Mouse (Mus musculus) MEL (cell line): ENCODE results near the gene Crb3. TPM values are rescaled to one million over a fixed set of nuclear protein-coding genes. Genes with fewer than 3 reads are reported as not detected.
A peak's percentile ranks its signal among the peaks of the same experiment; 100 is the strongest.

Experiments
- DNase-seq: peaks from one replicate; pipeline ENCODE4 v3.0.0; 2011; ENCODE audit warnings: low read depth, low spot score
- H3K27ac ChIP-seq: 2 replicates; pipeline ENCODE4 v1.5.1; 2012; ENCODE audit warnings: low read depth, mild to moderate bottlenecking, control low read depth, low read length, moderate library complexity; ENCODE audit not compliant: control insufficient read depth
- H3K27me3 ChIP-seq, 2 experiments: fragments of 150-350 bp in 1 of 2; sonication (generic) in 1 of 2; 2 replicates each; pipeline ENCODE4 v1.6.1; 2012; ENCODE audit warnings: low read length in 2 of 2, mild to moderate bottlenecking in 2 of 2, improper control_type of control experiment in 1 of 2, moderate library complexity in 1 of 2; ENCODE audit not compliant: insufficient read depth in 2 of 2, control insufficient read depth in 1 of 2
- H3K36me3 ChIP-seq, 2 experiments: 2 replicates each; pipeline ENCODE4 v1.6.1; 2012 to 2014; ENCODE audit warnings: low read length in 2 of 2, improper control_type of control experiment in 1 of 2, inconsistent platforms in 1 of 2, mild to moderate bottlenecking in 1 of 2; ENCODE audit not compliant: insufficient read depth in 2 of 2, control insufficient read depth in 1 of 2
- H3K4me1 ChIP-seq, 2 experiments: fragments of 150-350 bp in 1 of 2; sonication (generic) in 1 of 2; 2 replicates each; pipeline ENCODE4 v1.6.1; 2012; ENCODE audit warnings: low read length in 2 of 2, improper control_type of control experiment in 1 of 2, mild to moderate bottlenecking in 1 of 2; ENCODE audit not compliant: insufficient read depth in 2 of 2, control insufficient read depth in 1 of 2
- H3K4me3 ChIP-seq, 2 experiments: fragments of 150-350 bp in 1 of 2; sonication (generic) in 1 of 2; 2 replicates each; pipeline ENCODE4 v1.5.1; 2012; ENCODE audit warnings: low read depth in 2 of 2, low read length in 2 of 2, mild to moderate bottlenecking in 2 of 2, moderate library complexity in 2 of 2, control low read depth in 1 of 2, improper control_type of control experiment in 1 of 2; ENCODE audit not compliant: control insufficient read depth in 1 of 2, insufficient read depth in 1 of 2
- H3K79me2 ChIP-seq: 2 replicates; pipeline ENCODE4 v1.6.1; 2012; ENCODE audit warnings: mild to moderate bottlenecking, low read length, moderate library complexity; ENCODE audit not compliant: control insufficient read depth, poor library complexity, insufficient read depth
- H3K9ac ChIP-seq: 2 replicates; pipeline ENCODE4 v1.6.1; 2012; ENCODE audit warnings: low read depth, mild to moderate bottlenecking, control low read depth, low read length, moderate library complexity; ENCODE audit not compliant: control insufficient read depth, poor library complexity, severe bottlenecking
- H3K9me3 ChIP-seq: fragments of 150-350 bp; sonication (generic); replicated peaks from 2 replicates; pipeline ENCODE4 v1.6.1; 2012; ENCODE audit warnings: mild to moderate bottlenecking, low read length, improper control_type of control experiment, moderate library complexity; ENCODE audit not compliant: insufficient read depth
- BHLHE40 ChIP-seq: IDR thresholded peaks from 2 replicates; pipeline ENCODE4 v1.6.1; 2012; ENCODE audit warnings: low read depth, mild to moderate bottlenecking, inconsistent platforms, low read length, improper control_type of control experiment, borderline replicate concordance
- CHD1 ChIP-seq: IDR thresholded peaks from 2 replicates; pipeline ENCODE4 v1.6.1; 2012; ENCODE audit warnings: low read depth, mild to moderate bottlenecking, inconsistent platforms, low read length, improper control_type of control experiment
- CHD2 ChIP-seq: IDR thresholded peaks from 2 replicates; pipeline ENCODE4 v1.6.1; 2011; ENCODE audit warnings: low read length, improper control_type of control experiment
- CTCF ChIP-seq, 3 experiments: IDR thresholded peaks in 2 of 3; conservative IDR thresholded peaks in 1 of 3; 2 replicates each; pipeline ENCODE4 v1.5.1; 2011 to 2012; ENCODE audit warnings: low read length in 3 of 3, low read depth in 2 of 3, mild to moderate bottlenecking in 2 of 3, improper control_type of control experiment in 1 of 3, inconsistent platforms in 1 of 3, mixed read lengths in 1 of 3, moderate library complexity in 1 of 3; ENCODE audit not compliant: control insufficient read depth in 1 of 3, insufficient read depth in 1 of 3, poor library complexity in 1 of 3, severe bottlenecking in 1 of 3
- E2F4 ChIP-seq: IDR thresholded peaks from 2 replicates; pipeline ENCODE4 v1.6.1; 2011; ENCODE audit warnings: low read depth, low read length, improper control_type of control experiment, borderline replicate concordance
- JUND ChIP-seq: IDR thresholded peaks from 2 replicates; pipeline ENCODE4 v1.6.1; 2011; ENCODE audit warnings: low read depth, mild to moderate bottlenecking, improper control_type of control experiment, low read length
- MAFK ChIP-seq: IDR thresholded peaks from 2 replicates; pipeline ENCODE4 v1.6.1; 2011; ENCODE audit warnings: low read depth, mild to moderate bottlenecking, low read length, improper control_type of control experiment, borderline replicate concordance
- MEF2A ChIP-seq: IDR thresholded peaks from 2 replicates; pipeline ENCODE4 v1.6.1; 2014; ENCODE audit warnings: low read depth, mild to moderate bottlenecking, inconsistent platforms, low read length, improper control_type of control experiment; ENCODE audit not compliant: poor library complexity, insufficient replicate concordance, severe bottlenecking; ENCODE audit errors: extremely low read depth
- MYB ChIP-seq: IDR thresholded peaks from 2 replicates; pipeline ENCODE4 v1.6.1; 2011; ENCODE audit warnings: mild to moderate bottlenecking, low read depth, low read length, improper control_type of control experiment
- MYC ChIP-seq: IDR thresholded peaks from 2 replicates; pipeline ENCODE4 v1.6.1; 2011; ENCODE audit warnings: low read depth, mild to moderate bottlenecking, low read length, improper control_type of control experiment, moderate library complexity
- POLR2A ChIP-seq, 2 experiments: IDR thresholded peaks; 2 replicates each; pipeline ENCODE4 v1.6.1; 2011 to 2012; ENCODE audit warnings: low read length in 2 of 2, mild to moderate bottlenecking in 2 of 2, control low read depth in 1 of 2, improper control_type of control experiment in 1 of 2, low read depth in 1 of 2, moderate library complexity in 1 of 2; ENCODE audit not compliant: control insufficient read depth in 1 of 2, insufficient read depth in 1 of 2, poor library complexity in 1 of 2
- RCOR1 ChIP-seq: IDR thresholded peaks from 2 replicates; pipeline ENCODE4 v1.6.1; 2012; ENCODE audit warnings: low read depth, mild to moderate bottlenecking, inconsistent platforms, low read length, improper control_type of control experiment
- SIN3A ChIP-seq: IDR thresholded peaks from 2 replicates; pipeline ENCODE4 v1.6.1; 2012; ENCODE audit warnings: low read length, improper control_type of control experiment, inconsistent platforms
- TBP ChIP-seq: IDR thresholded peaks from 2 replicates; pipeline ENCODE4 v1.8.0; 2011; ENCODE audit warnings: low read depth, low read length, improper control_type of control experiment
- TCF12 ChIP-seq: IDR thresholded peaks from 2 replicates; pipeline ENCODE4 v1.6.1; 2014; ENCODE audit warnings: low read depth, mild to moderate bottlenecking, inconsistent platforms, low read length, improper control_type of control experiment, moderate library complexity
- UBTF ChIP-seq: IDR thresholded peaks from 2 replicates; pipeline ENCODE4 v1.6.1; 2012; ENCODE audit warnings: low read depth, mild to moderate bottlenecking, inconsistent platforms, low read length, improper control_type of control experiment, moderate library complexity, borderline replicate concordance; ENCODE audit not compliant: insufficient read depth
- USF1 ChIP-seq: IDR thresholded peaks from 2 replicates; pipeline ENCODE4 v1.6.1; 2014; ENCODE audit warnings: low read depth, mild to moderate bottlenecking, inconsistent platforms, low read length, improper control_type of control experiment, moderate library complexity
- USF2 ChIP-seq, 2 experiments: IDR thresholded peaks; 2 replicates each; pipeline ENCODE4 v1.6.1; 2011 to 2012; ENCODE audit warnings: improper control_type of control experiment in 2 of 2, low read length in 2 of 2, borderline replicate concordance in 1 of 2, inconsistent platforms in 1 of 2, low read depth in 1 of 2, mild to moderate bottlenecking in 1 of 2; ENCODE audit not compliant: insufficient read depth in 1 of 2
- ZMIZ1 ChIP-seq: IDR thresholded peaks from 2 replicates; pipeline ENCODE4 v1.6.1; 2012; ENCODE audit warnings: low read depth, mild to moderate bottlenecking, inconsistent platforms, low read length, improper control_type of control experiment, moderate library complexity
- polyA plus RNA-seq, 2 experiments: library from polyadenylated mRNA; stranded (reverse) in 1 of 2; unstranded in 1 of 2; fragments of >175 nt in 1 of 2; fragments of >200 nt in 1 of 2; gene quantifications; 2 replicates each; pipeline versions ENCODE4 v1.2.1 to v1.2.4; 2012; ENCODE audit warnings: low replicate concordance in 2 of 2, low read depth in 1 of 2; ENCODE audit not compliant: insufficient read length in 2 of 2, insufficient read depth in 1 of 2, missing spikeins in 1 of 2
- total RNA-seq: library from RNA; depleted of rRNA; stranded (reverse); fragments of 300-350 nt; gene quantifications from 2 replicates; pipeline ENCODE4 v1.2.3, GENCODE M21; 2012; rRNA removed

Crb3 gene
- not detected in 2 replicates for total RNA-seq
- polyA plus RNA-seq: under 1 TPM in 1 of 2 experiments, not detected in 1; 0.19 TPM

GRCm38 (mm10) chr17:57058891-57059485 lies at the start of gene Crb3:
TSS of gene Crb3 (plus strand) at chr17:57059105.
- H3K9ac ChIP-seq: peak within 1 kb of the TSS; percentile 90
- H3K27me3 ChIP-seq: no peaks in the 10 kb centered on the region
- H3K4me3 ChIP-seq: peak within 1 kb of the TSS; percentile 51 to 67
- peaks cover 0 to 8% of the 10 kb centered on the region in 2 experiments; a peak in 1 of 4 replicates for H3K36me3 ChIP-seq
- TF ChIP-seq TBP (no peak), CHD2 (no peak), CHD1 (no peak), POLR2A (IDR thresholded peaks at IDR 0.05; ENCODE audit: control insufficient read depth in 1 of 2, insufficient read depth in 1 of 2, low read depth in 1 of 2, low read length in 2 of 2, poor library complexity in 1 of 2) (no peak), USF2 (IDR thresholded peaks at IDR 0.05; ENCODE audit: borderline replicate concordance in 1 of 2, insufficient read depth in 1 of 2, low read depth in 1 of 2, low read length in 2 of 2) (no peak), MYC (no peak), BHLHE40 (no peak), E2F4 (no peak), USF1 (no peak), UBTF (no peak), MYB (no peak), MEF2A (no peak), MAFK (no peak), TCF12 (no peak), ZMIZ1 (no peak), SIN3A (no peak)
- peaks cover 6% of the 10 kb centered on the region for H3K79me2 ChIP-seq
- H3K4me1 ChIP-seq: peaks cover 2 to 18% of the 10 kb centered on the region in 2 experiments; a peak in 3 of 4 replicates
- peak within 1 kb of the TSS; percentile 67 for H3K27ac ChIP-seq
- DNase-seq: peak; percentile 19
- H3K9me3 ChIP-seq: no peaks in the 10 kb centered on the region

- TF ChIP-seq MYC (no peak), TBP (no peak), RCOR1 (no peak), CTCF (IDR thresholded peaks at IDR 0.05 in 2 of 3, conservative IDR thresholded peaks at IDR 0.05 in 1 of 3; ENCODE audit: control insufficient read depth in 1 of 3, insufficient read depth in 1 of 3, low read depth in 2 of 3, low read length in 3 of 3, poor library complexity in 1 of 3, severe bottlenecking in 1 of 3) (no peak), JUND (no peak)
- Histone ChIP-seq H3K9ac (peak overlapping the region; percentile 88), H3K36me3 (peaks cover under 1 to 10% of the 10 kb centered on the region in 2 experiments), H3K4me1 (peaks cover 6 to 17% of the 10 kb centered on the region in 2 experiments; a peak in 3 of 4 replicates), H3K4me3 (peak overlapping the region; percentile 73 to 87), H3K27me3 (no peaks in the 10 kb centered on the region), H3K27ac (peak overlapping the region; percentile 76), H3K9me3 (no peaks in the 10 kb centered on the region), H3K79me2 (peaks cover 20% of the 10 kb centered on the region)
- no peak for DNase-seq
Observed at GRCm38 (mm10) chr17:57010911-57011235, 48.0 kb upstream of the Crb3 start.
